Mouse (Mus musculus) spleen, adult 2 months (tissue): ENCODE results near the gene Nit2.

Source experiments
- CTCF ChIP-seq: fragments of 200-500 bp; IDR thresholded peaks from 2 replicates; pipeline ENCODE4 v1.5.1; 2011; ENCODE audit warnings: mild to moderate bottlenecking, inconsistent platforms; ENCODE audit not compliant: insufficient read depth, insufficient read length, insufficient replicate concordance; ENCODE audit errors: extremely low read depth
- POLR2A ChIP-seq: fragments of 200-500 bp; IDR thresholded peaks from 2 replicates; pipeline ENCODE4 v1.6.1; 2011; ENCODE audit warnings: low read depth, low read length, inconsistent platforms

DNA sequence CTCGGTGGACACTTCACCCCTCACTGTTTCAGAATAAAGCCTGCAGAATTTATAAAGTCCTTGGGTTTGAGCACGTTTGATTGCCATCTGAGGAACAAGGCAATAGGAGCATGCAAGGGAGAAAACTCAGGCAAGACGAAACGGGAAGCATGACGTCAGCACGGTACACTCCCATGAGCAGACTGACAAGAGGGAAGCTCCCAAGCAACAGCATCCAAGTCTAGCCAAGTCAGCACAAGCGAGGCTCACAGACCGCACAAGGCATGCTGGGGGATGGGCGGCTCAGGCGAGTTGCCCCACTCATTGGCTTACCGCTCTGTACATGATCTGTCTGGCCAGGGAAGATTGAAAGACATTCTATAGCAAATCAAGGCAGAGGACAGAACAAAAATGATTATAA is 14.0 kb upstream of the Nit2 start:
- no peak for TF ChIP-seq POLR2A
- TF ChIP-seq CTCF: no peak
